Mouse (Mus musculus) thymus, adult 2 months (tissue): ENCODE measurements around the gene Uxs1. TPM values are rescaled to one million over a fixed set of nuclear protein-coding genes. Genes with fewer than 3 reads are reported as not detected.

ENCODE experiments used
- DNase-seq: peaks from one replicate; pipeline ENCODE4 v3.0.0; 2021
- H3K27ac ChIP-seq: fragments of 200-500 bp; 2 replicates; pipeline ENCODE4 v1.5.1; 2012; ENCODE audit warnings: low read length, control low read depth; ENCODE audit not compliant: control insufficient read depth, insufficient read depth
- H3K27me3 ChIP-seq: fragments of 200-500 bp; 2 replicates; pipeline ENCODE4 v1.6.1; 2012; ENCODE audit warnings: mild to moderate bottlenecking, low read length, moderate library complexity, mixed read lengths; ENCODE audit not compliant: control insufficient read depth, insufficient read depth
- H3K36me3 ChIP-seq: fragments of 200-500 bp; 2 replicates; pipeline ENCODE4 v1.6.1; 2012; ENCODE audit warnings: mild to moderate bottlenecking, low read length, moderate library complexity; ENCODE audit not compliant: control insufficient read depth, insufficient read depth
- H3K4me1 ChIP-seq: fragments of 200-500 bp; replicated peaks from 2 replicates; pipeline ENCODE4 v1.6.1; 2012; ENCODE audit warnings: low read length; ENCODE audit not compliant: control insufficient read depth, insufficient read depth
- H3K4me3 ChIP-seq: fragments of 200-500 bp; 2 replicates; pipeline ENCODE4 v1.5.1; 2012; ENCODE audit warnings: mild to moderate bottlenecking, low read length, control low read depth, moderate library complexity; ENCODE audit not compliant: control insufficient read depth, insufficient read depth
- CTCF ChIP-seq: fragments of 200-500 bp; IDR thresholded peaks from 2 replicates; pipeline ENCODE4 v1.5.1; 2012; ENCODE audit warnings: mild to moderate bottlenecking, control low read depth, low read length, moderate library complexity, borderline replicate concordance; ENCODE audit not compliant: control insufficient read depth, poor library complexity, insufficient read depth; ENCODE audit errors: extremely low read depth
- POLR2A ChIP-seq: fragments of 200-500 bp; IDR thresholded peaks from 2 replicates; pipeline ENCODE4 v1.6.1; 2012; ENCODE audit warnings: mild to moderate bottlenecking, low read length, control low read depth, moderate library complexity; ENCODE audit not compliant: control insufficient read depth, poor library complexity, insufficient read depth; ENCODE audit errors: extremely low read depth
- WGBS: fragments of 180-500 bp; shearing (Covaris S2); methylation state at CpG from one replicate; pipeline ENCODE4 v1.1.7; 2018; 5-methylcytosine and 5-hydroxymethylcytosine counted together
- polyA plus RNA-seq: library from polyadenylated mRNA; depleted of rRNA; stranded (reverse); fragments of >200 nt; gene quantifications from 2 replicates; pipeline ENCODE4 v1.2.3, GENCODE M21; 2012

The Uxs1 gene
- polyA plus RNA-seq, 1 experiment: 9.0 TPM

DNA sequence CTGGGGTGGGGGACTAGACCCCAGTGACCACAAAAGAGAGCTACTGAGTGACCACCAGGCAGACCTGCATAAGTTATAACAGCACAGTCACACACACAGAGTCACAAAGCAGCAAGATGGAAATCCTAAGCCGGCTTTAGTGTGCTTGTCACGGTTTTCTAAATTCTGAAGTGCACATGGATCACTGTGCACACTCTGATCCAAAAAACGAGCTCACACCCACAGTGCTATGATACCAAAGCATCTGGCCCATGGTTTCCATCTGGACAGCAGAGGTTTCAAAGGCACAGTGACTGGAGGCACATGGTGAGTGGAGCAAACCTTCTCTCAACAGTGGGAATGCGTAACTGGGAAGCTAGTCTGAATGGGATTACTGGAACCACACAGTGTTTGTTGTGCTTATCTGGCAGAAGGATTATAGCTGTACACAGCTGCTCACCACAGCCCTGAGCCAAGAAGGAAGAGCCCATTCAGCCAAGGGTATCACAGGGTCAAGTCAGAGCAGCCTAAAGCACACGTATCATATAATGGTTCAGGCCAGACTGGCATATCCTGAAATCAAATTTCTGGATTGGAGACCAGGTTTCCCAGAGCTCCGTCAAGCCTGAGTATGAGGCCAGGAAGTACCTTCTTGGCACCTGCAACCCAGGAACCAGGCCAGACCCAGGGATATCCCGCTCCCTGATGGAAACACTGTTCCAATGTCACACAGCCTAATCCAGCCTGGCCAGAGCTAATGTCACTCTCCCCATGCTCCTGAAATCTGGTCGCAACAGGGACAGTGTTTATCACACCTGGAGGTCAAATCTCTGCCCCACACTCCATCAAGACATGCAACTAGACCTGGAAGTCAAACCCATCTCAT lies 72.9 kb downstream of the Uxs1 start:
- no peaks in the 10 kb centered on the region for H3K27me3 ChIP-seq
- no peak for DNase-seq
- WGBS: 98% methylated on average over 8 of the region's 8 CpGs
- no peaks in the 10 kb centered on the region for H3K4me1 ChIP-seq
- TF ChIP-seq POLR2A (no peak), CTCF (no peak)
- no peak overlapping the region for H3K4me3 ChIP-seq
- peaks cover 9% of the 10 kb centered on the region; the same call in 1 of the 2 replicates for H3K36me3 ChIP-seq
- no peak overlapping the region for H3K27ac ChIP-seq

DNA sequence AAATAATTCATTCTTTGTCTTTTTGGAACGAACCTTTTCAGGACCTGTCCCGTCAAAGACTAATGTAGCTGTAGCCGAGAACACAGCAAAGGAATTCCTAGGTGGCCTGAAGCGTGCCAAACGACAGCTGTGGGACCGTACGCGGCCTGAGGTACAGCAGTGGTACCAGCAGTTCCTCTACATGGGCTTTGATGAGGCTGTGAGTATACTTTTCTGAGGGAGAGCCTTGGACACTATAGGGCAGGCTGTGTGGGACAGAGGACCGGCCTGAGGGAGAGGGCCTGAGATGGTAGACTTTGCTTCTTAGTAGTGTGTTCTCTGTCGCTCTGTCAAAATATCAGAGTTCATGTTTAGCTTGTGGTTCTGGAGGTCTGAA lies 89.1 kb downstream of the Uxs1 start:
- DNase-seq: no peak
- Histone ChIP-seq H3K4me1 (no peaks in the 10 kb centered on the region), H3K36me3 (no peaks in the 10 kb centered on the region), H3K4me3 (no peak overlapping the region), H3K27ac (no peak overlapping the region), H3K27me3 (no peaks in the 10 kb centered on the region)
- 95% methylated on average over 10 of the region's 10 CpGs for WGBS
- no peak for TF ChIP-seq CTCF
- no peak for TF ChIP-seq POLR2A

DNA sequence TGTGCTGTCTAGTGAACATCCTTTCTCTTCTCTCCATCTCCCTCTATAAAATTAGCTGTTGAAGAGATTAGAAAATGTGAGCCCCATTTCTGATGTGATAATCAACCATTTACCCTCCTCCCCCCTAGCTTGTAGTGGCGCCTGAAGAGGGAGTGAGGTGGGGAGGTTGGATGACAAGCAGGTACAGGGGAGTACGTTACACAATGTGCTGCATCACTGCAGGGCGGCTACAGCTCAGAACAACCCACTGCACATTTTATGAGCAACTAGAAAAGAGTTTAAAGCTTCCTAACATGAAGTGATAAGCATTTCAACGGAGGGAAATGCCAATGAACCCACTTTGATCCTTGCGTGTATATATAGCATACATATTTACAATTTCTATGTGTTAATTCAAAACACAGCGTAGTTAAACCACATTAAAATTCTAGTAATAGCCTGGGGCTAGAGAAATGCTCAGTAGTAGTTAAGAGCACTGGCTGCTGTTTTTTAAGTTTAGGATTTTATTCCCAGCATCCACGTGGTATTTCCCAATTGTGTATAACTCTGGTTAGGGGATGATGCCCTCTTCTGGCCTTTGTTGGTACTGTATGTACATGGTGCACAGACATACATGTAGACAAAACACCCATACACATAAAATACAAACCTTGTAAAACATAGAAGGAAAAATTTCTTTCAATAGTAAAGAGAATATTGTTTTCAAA lies 89.6 kb downstream of the Uxs1 start:
- WGBS: 83% methylated on average over 7 of the region's 7 CpGs
- TF ChIP-seq POLR2A (no peak), CTCF (no peak)
- Histone ChIP-seq H3K4me3 (no peak overlapping the region), H3K27me3 (no peaks in the 10 kb centered on the region), H3K4me1 (no peaks in the 10 kb centered on the region), H3K36me3 (no peaks in the 10 kb centered on the region), H3K27ac (no peak overlapping the region)
- DNase-seq: peak; percentile 50

DNA sequence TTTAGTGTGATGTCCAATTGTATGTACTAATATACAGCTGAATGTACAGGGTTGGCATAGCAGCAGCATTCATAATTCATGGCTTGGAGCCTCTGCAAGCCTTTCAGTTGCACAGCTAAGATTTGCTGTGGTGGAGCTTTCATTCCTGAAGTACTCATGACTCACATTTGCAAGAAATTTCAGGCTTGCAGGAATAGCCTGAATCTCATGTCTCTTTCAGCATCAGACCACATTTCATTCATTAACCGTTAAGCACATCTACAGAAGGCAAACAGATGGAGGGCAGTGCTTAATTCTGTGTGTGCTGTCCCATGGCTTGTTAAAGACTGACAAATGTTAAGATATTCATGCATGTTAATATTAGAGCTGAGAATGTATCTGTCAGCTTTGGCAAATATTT lies 94.9 kb downstream of the Uxs1 start:
- DNase-seq: no peak
- no peak overlapping the region for H3K27ac ChIP-seq
- H3K27me3 ChIP-seq: no peaks in the 10 kb centered on the region
- H3K4me3 ChIP-seq: no peak overlapping the region
- no peaks in the 10 kb centered on the region for H3K4me1 ChIP-seq
- no peaks in the 10 kb centered on the region for H3K36me3 ChIP-seq
- TF ChIP-seq CTCF (no peak), POLR2A (no peak)
- WGBS: 96% methylated on average over 1 of the region's 1 CpGs

DNA sequence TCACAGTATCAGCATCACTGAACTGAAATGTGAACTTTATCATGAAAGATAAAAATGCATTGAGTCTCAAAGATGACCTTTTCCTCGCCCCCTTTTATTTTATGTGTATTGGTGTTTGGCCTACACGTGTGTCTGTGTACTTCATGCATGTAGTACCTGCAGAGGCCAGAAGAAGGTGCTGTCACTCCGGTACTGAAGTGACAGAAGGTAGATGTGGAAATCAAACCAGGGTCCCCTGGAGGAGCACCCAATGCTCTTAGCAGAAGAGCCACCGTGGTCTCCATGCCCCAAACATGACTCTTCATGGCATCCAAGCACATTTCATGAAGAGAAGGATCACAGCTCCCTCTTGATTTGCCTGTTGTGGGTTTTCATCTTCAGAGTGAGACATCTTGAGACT lies 95.5 kb downstream of the Uxs1 start:
- no peak overlapping the region for H3K4me3 ChIP-seq
- H3K4me1 ChIP-seq: no peaks in the 10 kb centered on the region
- WGBS: 93% methylated on average over 4 of the region's 4 CpGs
- DNase-seq: no peak
- H3K27me3 ChIP-seq: no peaks in the 10 kb centered on the region
- H3K36me3 ChIP-seq: no peaks in the 10 kb centered on the region
- TF ChIP-seq CTCF: no peak
- no peak for TF ChIP-seq POLR2A
- H3K27ac ChIP-seq: no peak overlapping the region

DNA sequence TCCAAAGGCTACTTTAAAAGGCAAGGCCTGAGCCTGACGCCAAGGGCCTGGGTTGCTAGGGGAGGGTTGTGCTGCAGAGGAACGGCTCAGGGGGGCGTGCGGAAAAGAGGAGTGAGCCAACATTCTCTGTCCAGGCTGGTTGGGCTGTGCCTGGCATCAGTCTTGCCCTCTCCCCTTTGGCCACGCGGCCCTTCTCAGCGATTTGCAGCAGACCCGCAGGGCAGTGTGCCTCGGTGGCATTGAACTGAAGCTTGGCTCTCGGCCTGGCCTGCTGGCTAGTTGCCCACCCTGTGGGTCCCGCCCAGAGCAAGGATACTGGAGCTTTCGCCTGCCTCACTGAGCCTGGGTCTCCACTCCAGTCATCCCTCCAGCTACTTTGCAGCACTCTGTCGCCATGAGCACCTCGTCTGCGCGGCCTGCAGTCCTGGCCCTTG lies 97.1 kb downstream of the Uxs1 start, which contains the start of gene 1500015O10Rik:
1500015O10Rik (plus strand) TSS at position 112 of the 434 bp plus-strand sequence.
- TF ChIP-seq CTCF (no peak), POLR2A (no peak)
- no peak for DNase-seq
- Histone ChIP-seq H3K4me3 (no peak within 1 kb of the TSS), H3K27ac (no peak within 1 kb of the TSS), H3K4me1 (no peaks in the 10 kb centered on the region), H3K27me3 (no peaks in the 10 kb centered on the region), H3K36me3 (no peaks in the 10 kb centered on the region)
- WGBS: 89% methylated on average over 16 of the region's 16 CpGs
